Mouse (Mus musculus): Measurements from ENCODE around the gene Ublcp1.

GRCm38 (mm10) chr11:44423261-44423660 is 47.0 kb downstream of the Ublcp1 start:
- TF ChIP-seq CTCF (IDR thresholded peaks at IDR 0.05; ENCODE audit: low read depth, low read length): no peak
- no peak for TF ChIP-seq POLR2A (IDR thresholded peaks at IDR 0.05; ENCODE audit: borderline replicate concordance, low read depth, low read length)

All from bone marrow macrophage, adult 2 months (primary cell).